Mouse (Mus musculus): Measurements from ENCODE around the gene Gars. TPM values are rescaled to one million over a fixed set of nuclear protein-coding genes. Genes with fewer than 3 reads are reported as not detected.

Gars gene
- polyA plus RNA-seq, 1 experiment from 2014 or later = 172 TPM

GRCm38 (mm10) chr6:55049186-55049585 is 11.4 kb downstream of the Gars start:
- no peak overlapping the region for H3K9ac ChIP-seq (ENCODE audit: low read depth, low read length)
- H3K4me1 ChIP-seq (ENCODE audit: control insufficient read depth, insufficient read depth, low read length) = no peaks in the 10 kb centered on the region
- WGBS = 92% methylated on average over 10 of the region's 10 CpGs
- H3K36me3 ChIP-seq (ENCODE audit: control insufficient read depth, insufficient read depth, low read length) = 0 out of 2 replicates have a peak, but pooled peaks cover 3% of the 10 kb centered on the region
- no peak for ATAC-seq
- no peaks in the 10 kb centered on the region for H3K9me3 ChIP-seq (ENCODE audit: control insufficient read depth, low read length)
- H3K4me2 ChIP-seq (ENCODE audit: low read depth, low read length) = no peak overlapping the region
- no peak overlapping the region for H3K4me3 ChIP-seq (ENCODE audit: low read length)
- H3K27ac ChIP-seq (ENCODE audit: low read length) = no peak overlapping the region
- H3K27me3 ChIP-seq (replicated peaks; ENCODE audit: control insufficient read depth, insufficient read depth, low read length) = no peaks in the 10 kb centered on the region

GRCm38 (mm10) chr6:55054491-55054890 is 16.7 kb downstream of the Gars start:
- no peak overlapping the region for H3K4me2 ChIP-seq (ENCODE audit: low read depth, low read length)
- no peak overlapping the region for H3K9ac ChIP-seq (ENCODE audit: low read depth, low read length)
- 94% methylated on average over 4 of the region's 4 CpGs for WGBS
- ATAC-seq = no peak
- H3K4me1 ChIP-seq (ENCODE audit: control insufficient read depth, insufficient read depth, low read length) = no peaks in the 10 kb centered on the region
- peaks cover 15% of the 10 kb centered on the region for H3K36me3 ChIP-seq (ENCODE audit: control insufficient read depth, insufficient read depth, low read length)
- no peak overlapping the region for H3K4me3 ChIP-seq (ENCODE audit: low read length)
- no peaks in the 10 kb centered on the region for H3K9me3 ChIP-seq (ENCODE audit: control insufficient read depth, low read length)
- no peaks in the 10 kb centered on the region for H3K27me3 ChIP-seq (replicated peaks; ENCODE audit: control insufficient read depth, insufficient read depth, low read length)
- H3K27ac ChIP-seq (ENCODE audit: low read length) = no peak overlapping the region

- Histone ChIP-seq H3K9ac (ENCODE audit: low read depth, low read length) (no peak overlapping the region), H3K27me3 (replicated peaks; ENCODE audit: control insufficient read depth, insufficient read depth, low read length) (no peaks in the 10 kb centered on the region), H3K4me1 (ENCODE audit: control insufficient read depth, insufficient read depth, low read length) (no peaks in the 10 kb centered on the region), H3K9me3 (ENCODE audit: control insufficient read depth, low read length) (no peaks in the 10 kb centered on the region), H3K4me2 (ENCODE audit: low read depth, low read length) (no peak overlapping the region), H3K27ac (ENCODE audit: low read length) (no peak overlapping the region), H3K36me3 (ENCODE audit: control insufficient read depth, insufficient read depth, low read length) (peaks cover 23% of the 10 kb centered on the region), H3K4me3 (ENCODE audit: low read length) (no peak overlapping the region)
- ATAC-seq = no peak
- WGBS = 92% methylated on average over 3 of the region's 3 CpGs
Observed at GRCm38 (mm10) chr6:55057427-55057826, 19.6 kb downstream of the Gars start.

- Histone ChIP-seq H3K9ac (ENCODE audit: low read depth, low read length) (no peak overlapping the region), H3K27ac (ENCODE audit: low read length) (no peak overlapping the region), H3K4me1 (ENCODE audit: control insufficient read depth, insufficient read depth, low read length) (no peaks in the 10 kb centered on the region), H3K9me3 (ENCODE audit: control insufficient read depth, low read length) (no peaks in the 10 kb centered on the region), H3K4me2 (ENCODE audit: low read depth, low read length) (no peak overlapping the region), H3K36me3 (ENCODE audit: control insufficient read depth, insufficient read depth, low read length) (peaks cover 19% of the 10 kb centered on the region), H3K27me3 (replicated peaks; ENCODE audit: control insufficient read depth, insufficient read depth, low read length) (no peaks in the 10 kb centered on the region), H3K4me3 (ENCODE audit: low read length) (no peak overlapping the region)
- ATAC-seq = no peak
- WGBS = 89% methylated on average over 7 of the region's 7 CpGs
Observed at GRCm38 (mm10) chr6:55060241-55060825, 22.5 kb downstream of the Gars start.

- Histone ChIP-seq H3K9me3 (ENCODE audit: control insufficient read depth, low read length) (no peaks in the 10 kb centered on the region), H3K27me3 (replicated peaks; ENCODE audit: control insufficient read depth, insufficient read depth, low read length) (no peaks in the 10 kb centered on the region), H3K4me3 (ENCODE audit: low read length) (no peak overlapping the region), H3K27ac (ENCODE audit: low read length) (no peak overlapping the region), H3K4me2 (ENCODE audit: low read depth, low read length) (no peak overlapping the region), H3K36me3 (ENCODE audit: control insufficient read depth, insufficient read depth, low read length) (peaks cover 18% of the 10 kb centered on the region), H3K9ac (ENCODE audit: low read depth, low read length) (no peak overlapping the region), H3K4me1 (ENCODE audit: control insufficient read depth, insufficient read depth, low read length) (no peaks in the 10 kb centered on the region)
- ATAC-seq = no peak
- WGBS = 91% methylated on average over 11 of the region's 11 CpGs
Observed at GRCm38 (mm10) chr6:55061328-55061727, 23.5 kb downstream of the Gars start.

GRCm38 (mm10) chr6:55062200-55062599 is 24.4 kb downstream of the Gars start:
- WGBS = 83% methylated on average over 5 of the region's 5 CpGs
- Histone ChIP-seq H3K9ac (ENCODE audit: low read depth, low read length) (no peak overlapping the region), H3K27me3 (replicated peaks; ENCODE audit: control insufficient read depth, insufficient read depth, low read length) (no peaks in the 10 kb centered on the region), H3K4me3 (ENCODE audit: low read length) (no peak overlapping the region), H3K4me1 (ENCODE audit: control insufficient read depth, insufficient read depth, low read length) (no peaks in the 10 kb centered on the region), H3K36me3 (ENCODE audit: control insufficient read depth, insufficient read depth, low read length) (peaks cover 23% of the 10 kb centered on the region; the same call in 1 of the 2 replicates), H3K27ac (ENCODE audit: low read length) (no peak overlapping the region), H3K9me3 (ENCODE audit: control insufficient read depth, low read length) (no peaks in the 10 kb centered on the region), H3K4me2 (ENCODE audit: low read depth, low read length) (no peak overlapping the region)
- ATAC-seq = no peak

GRCm38 (mm10) chr6:55063793-55064476 is 26.1 kb downstream of the Gars start:
- WGBS = 86% methylated on average over 9 of the region's 9 CpGs
- Histone ChIP-seq H3K27me3 (replicated peaks; ENCODE audit: control insufficient read depth, insufficient read depth, low read length) (no peaks in the 10 kb centered on the region), H3K9ac (ENCODE audit: low read depth, low read length) (no peak overlapping the region), H3K27ac (ENCODE audit: low read length) (no peak overlapping the region), H3K4me3 (ENCODE audit: low read length) (no peak overlapping the region), H3K36me3 (ENCODE audit: control insufficient read depth, insufficient read depth, low read length) (peaks cover 25% of the 10 kb centered on the region), H3K4me1 (ENCODE audit: control insufficient read depth, insufficient read depth, low read length) (no peaks in the 10 kb centered on the region), H3K4me2 (ENCODE audit: low read depth, low read length) (no peak overlapping the region), H3K9me3 (ENCODE audit: control insufficient read depth, low read length) (no peaks in the 10 kb centered on the region)
- no peak for ATAC-seq

GRCm38 (mm10) chr6:55064477-55064827 is 26.6 kb downstream of the Gars start:
- H3K4me3 ChIP-seq (ENCODE audit: low read length) = no peak overlapping the region
- H3K9ac ChIP-seq (ENCODE audit: low read depth, low read length) = no peak overlapping the region
- no peaks in the 10 kb centered on the region for H3K27me3 ChIP-seq (replicated peaks; ENCODE audit: control insufficient read depth, insufficient read depth, low read length)
- no peaks in the 10 kb centered on the region for H3K9me3 ChIP-seq (ENCODE audit: control insufficient read depth, low read length)
- no peak for ATAC-seq
- WGBS = 85% methylated on average over 7 of the region's 7 CpGs
- no peak overlapping the region for H3K4me2 ChIP-seq (ENCODE audit: low read depth, low read length)
- no peak overlapping the region for H3K27ac ChIP-seq (ENCODE audit: low read length)
- no peaks in the 10 kb centered on the region for H3K4me1 ChIP-seq (ENCODE audit: control insufficient read depth, insufficient read depth, low read length)
- peaks cover 23% of the 10 kb centered on the region for H3K36me3 ChIP-seq (ENCODE audit: control insufficient read depth, insufficient read depth, low read length)

GRCm38 (mm10) chr6:55065903-55066302 is 28.1 kb downstream of the Gars start:
- H3K27ac ChIP-seq (ENCODE audit: low read length) = no peak overlapping the region
- no peak overlapping the region for H3K4me2 ChIP-seq (ENCODE audit: low read depth, low read length)
- H3K4me1 ChIP-seq (ENCODE audit: control insufficient read depth, insufficient read depth, low read length) = no peaks in the 10 kb centered on the region
- WGBS = 92% methylated on average over 2 of the region's 2 CpGs
- no peaks in the 10 kb centered on the region for H3K9me3 ChIP-seq (ENCODE audit: control insufficient read depth, low read length)
- H3K27me3 ChIP-seq (replicated peaks; ENCODE audit: control insufficient read depth, insufficient read depth, low read length) = no peaks in the 10 kb centered on the region
- H3K36me3 ChIP-seq (ENCODE audit: control insufficient read depth, insufficient read depth, low read length) = peaks cover 19% of the 10 kb centered on the region; the same call in 1 of the 2 replicates
- no peak overlapping the region for H3K4me3 ChIP-seq (ENCODE audit: low read length)
- H3K9ac ChIP-seq (ENCODE audit: low read depth, low read length) = no peak overlapping the region
- no peak for ATAC-seq
